17 mouse cellular contexts compared by ENCODE assay signal in the genomic region with DNA sequence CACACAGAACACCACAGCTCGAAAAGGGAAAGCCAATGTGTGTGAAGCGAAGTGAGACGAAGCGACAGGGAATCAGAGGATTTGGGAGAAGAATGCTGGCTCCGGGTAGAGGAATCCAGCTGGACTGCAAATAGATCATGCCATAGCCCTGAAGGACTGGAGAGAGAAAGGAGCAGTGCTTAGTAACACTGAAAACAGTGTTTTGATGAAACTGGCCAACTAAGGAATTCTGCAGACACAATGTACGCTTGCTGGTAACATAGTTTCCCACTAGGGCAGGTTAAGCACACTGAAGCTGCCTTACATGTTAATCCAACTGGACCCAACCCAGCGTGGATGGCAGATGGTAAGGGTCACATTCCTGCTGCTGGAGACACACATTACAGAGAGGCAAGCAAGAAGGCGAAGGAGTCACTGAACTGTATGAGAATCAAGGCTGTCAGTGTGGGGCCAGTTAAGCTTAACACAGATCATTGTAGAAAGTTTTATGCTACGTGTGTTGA.
DNase-seq lines count a peak whose midpoint lies in the region; ATAC-seq and TF ChIP-seq lines count a peak whose summit lies in the region.
"Had no signal": no experiment of that assay in that cellular context is flagged by ENCODE, and none has a peak within 500 bp of the region (broad histone marks: within the 10 kb centered on the region; RNA-seq: fewer than 3 reads in every experiment).

No protein-coding gene starts in this region.

- no peaks in the 10 kb centered on the region for H3K9me3 ChIP-seq in hindbrain, postnatal 0 days (ENCODE audit: low read length)
- no peaks in the 10 kb centered on the region for H3K9me3 ChIP-seq in hindbrain, embryonic 13.5 days
- no peaks in the 10 kb centered on the region for H3K9me3 ChIP-seq in midbrain, embryonic 16.5 days (replicated peaks; ENCODE audit: control insufficient read depth, low read length, poor library complexity, severe bottlenecking)
- no peaks in the 10 kb centered on the region for H3K9me3 ChIP-seq in midbrain, embryonic 10.5 days (replicated peaks)
- H3K9me3 ChIP-seq: embryonic facial prominence, embryonic 15.5 days; forebrain, embryonic 12.5 days; neural tube, embryonic 15.5 days had no signal

- peaks cover 7% of the 10 kb centered on the region for H3K4me1 ChIP-seq in cerebellum, adult 2 months (ENCODE audit: control insufficient read depth, insufficient read depth, low read length)
- no peaks in the 10 kb centered on the region; the same call in 1 of the 2 replicates for H3K4me1 ChIP-seq in hindbrain, postnatal 0 days (ENCODE audit: insufficient read depth, low read length)
- no peaks in the 10 kb centered on the region for H3K4me1 ChIP-seq in hindbrain, embryonic 13.5 days (replicated peaks)
- no peaks in the 10 kb centered on the region for H3K4me1 ChIP-seq in midbrain, embryonic 16.5 days (ENCODE audit: control insufficient read depth, insufficient read depth, low read length)
- H3K4me1 ChIP-seq in midbrain, embryonic 10.5 days: peaks cover 6% of the 10 kb centered on the region; the same call in 1 of the 2 replicates
- H3K4me1 ChIP-seq: embryonic facial prominence, embryonic 15.5 days; forebrain, embryonic 12.5 days had no signal

- H3K27ac ChIP-seq in cerebellum, adult 2 months (ENCODE audit: insufficient read depth, low read length): no peak overlapping the region
- peak overlapping the region; percentile 13 for H3K27ac ChIP-seq in hindbrain, postnatal 0 days
- no peak overlapping the region for H3K27ac ChIP-seq in hindbrain, embryonic 13.5 days
- H3K27ac ChIP-seq in midbrain, embryonic 16.5 days (ENCODE audit: low read length): no peak overlapping the region
- H3K27ac ChIP-seq in midbrain, embryonic 10.5 days (replicated peaks): no peak overlapping the region
- H3K27ac ChIP-seq: embryonic facial prominence, embryonic 15.5 days; forebrain, embryonic 12.5 days; gastrocnemius, adult 2 months; neural tube, embryonic 15.5 days had no signal

- 29% methylated on average over 9 of the region's 9 CpGs for WGBS in cerebellum, adult 2 months
- 38% methylated on average over 9 of the region's 9 CpGs for WGBS in hindbrain, postnatal 0 days
- 84% methylated on average over 9 of the region's 9 CpGs for WGBS in hindbrain, embryonic 13.5 days
- 60% methylated on average over 9 of the region's 9 CpGs for WGBS in midbrain, embryonic 16.5 days
- WGBS in midbrain, embryonic 10.5 days: 68% methylated on average over 9 of the region's 9 CpGs

- no peak for TF ChIP-seq POLR2A in cerebellum, adult 2 months (IDR thresholded peaks at IDR 0.05; ENCODE audit: borderline replicate concordance, insufficient read depth, low read length)

- no peak overlapping the region for H3K4me3 ChIP-seq in cerebellum, adult 2 months (replicated peaks; ENCODE audit: insufficient read depth, low read depth, low read length)
- no peak overlapping the region for H3K4me3 ChIP-seq in hindbrain, postnatal 0 days (ENCODE audit: low read length)
- H3K4me3 ChIP-seq in hindbrain, embryonic 13.5 days: no peak overlapping the region
- H3K4me3 ChIP-seq in midbrain, embryonic 16.5 days (ENCODE audit: low read depth, low read length): no peak overlapping the region
- no peak overlapping the region for H3K4me3 ChIP-seq in midbrain, embryonic 10.5 days
- H3K4me3 ChIP-seq: embryonic facial prominence, embryonic 15.5 days; forebrain, embryonic 12.5 days; gastrocnemius, adult 2 months; neural tube, embryonic 15.5 days had no signal

- H3K4me2 ChIP-seq in hindbrain, postnatal 0 days (ENCODE audit: low read depth, low read length): no peak overlapping the region
- H3K4me2 ChIP-seq in hindbrain, embryonic 13.5 days: no peak overlapping the region
- H3K4me2 ChIP-seq in midbrain, embryonic 16.5 days (ENCODE audit: low read length): no peak overlapping the region
- H3K4me2 ChIP-seq: embryonic facial prominence, embryonic 15.5 days; forebrain, embryonic 12.5 days; liver, embryonic 11.5 days; neural tube, embryonic 15.5 days had no signal

- no peak for TF ChIP-seq CTCF in cerebellum, adult 2 months (IDR thresholded peaks at IDR 0.05; ENCODE audit: borderline replicate concordance, insufficient read depth, low read depth, low read length)
- TF ChIP-seq CTCF in hindbrain, postnatal 0 days (IDR thresholded peaks at IDR 0.05; ENCODE audit: low read depth): no peak

- H3K9ac ChIP-seq in hindbrain, postnatal 0 days (replicated peaks; ENCODE audit: low read length): no peak overlapping the region
- H3K9ac ChIP-seq in hindbrain, embryonic 13.5 days: no peak overlapping the region
- H3K9ac ChIP-seq in midbrain, embryonic 16.5 days (ENCODE audit: low read depth, low read length): no peak overlapping the region
- H3K9ac ChIP-seq: embryonic facial prominence, embryonic 15.5 days; forebrain, embryonic 12.5 days; neural tube, embryonic 15.5 days had no signal

- H3K36me3 ChIP-seq in hindbrain, postnatal 0 days (ENCODE audit: insufficient read depth, low read length): no peaks in the 10 kb centered on the region
- H3K36me3 ChIP-seq in hindbrain, embryonic 13.5 days: no peaks in the 10 kb centered on the region
- no peaks in the 10 kb centered on the region for H3K36me3 ChIP-seq in midbrain, embryonic 16.5 days (ENCODE audit: control insufficient read depth, insufficient read depth, low read length)
- no peaks in the 10 kb centered on the region for H3K36me3 ChIP-seq in midbrain, embryonic 10.5 days
- H3K36me3 ChIP-seq: embryonic facial prominence, embryonic 15.5 days; forebrain, embryonic 12.5 days; neural tube, embryonic 15.5 days had no signal

- no peaks in the 10 kb centered on the region for H3K27me3 ChIP-seq in cerebellum, adult 2 months (ENCODE audit: control insufficient read depth, insufficient read depth, low read length)
- H3K27me3 ChIP-seq in hindbrain, postnatal 0 days (ENCODE audit: insufficient read depth, low read length): no peaks in the 10 kb centered on the region
- H3K27me3 ChIP-seq in hindbrain, embryonic 13.5 days: no peaks in the 10 kb centered on the region
- no peaks in the 10 kb centered on the region for H3K27me3 ChIP-seq in midbrain, embryonic 16.5 days (ENCODE audit: control insufficient read depth, insufficient read depth, low read depth, low read length)
- H3K27me3 ChIP-seq in midbrain, embryonic 10.5 days (ENCODE audit: low read depth, poor library complexity, severe bottlenecking): no peaks in the 10 kb centered on the region
- H3K27me3 ChIP-seq: embryonic facial prominence, embryonic 15.5 days; forebrain, embryonic 12.5 days; neural tube, embryonic 15.5 days; Patski had no signal

- peak; percentile 34 to 35 for DNase-seq in cerebellum, postnatal 25 days
- no peak for DNase-seq in cerebellum, adult 2 months
- peak; percentile 70 for DNase-seq in hindbrain, postnatal 0 days (ENCODE audit: low spot score)
- DNase-seq in midbrain, embryonic 10.5 days (ENCODE audit: low spot score): no peak
- no peak for DNase-seq in ovary, postnatal 10 days (ENCODE audit: low spot score)
- no peak for DNase-seq in kidney, postnatal 14 days
- DNase-seq: cerebellum, adult 11 months; gastrocnemius, adult 2 months; kidney, adult 11 months; right cerebral cortex, adult 18-20 months had no signal

- ATAC-seq in hindbrain, postnatal 0 days: peak; percentile 72
- ATAC-seq in hindbrain, embryonic 13.5 days (ENCODE audit: low FRiP score): no peak
- ATAC-seq in midbrain, embryonic 16.5 days: 0 out of 2 replicates have a peak, but pooled peaks have one; percentile 17
- ATAC-seq: Patski had no signal

Comparison
In these comparisons a context has a peak if more than half of its experiments do, and no peak if none do; other contexts are left out.
1. DNase-seq: peak in cerebellum, postnatal 25 days (2 of 2) and hindbrain, postnatal 0 days (single experiment); none in cerebellum, adult 2 months (0 of 2), midbrain, embryonic 10.5 days (single experiment), ovary, postnatal 10 days (single experiment) and kidney, postnatal 14 days (single experiment).